18 mouse cellular contexts compared by ENCODE assay signal in genomic region chr4:65763823-65764222, GRCm38 (mm10).
DNase-seq lines count a peak whose midpoint lies in the region; ATAC-seq lines count a peak whose summit lies in the region.
"Had no signal": no experiment of that assay in that cellular context is flagged by ENCODE, and none has a peak within 500 bp of the region (broad histone marks: within the 10 kb centered on the region; RNA-seq: fewer than 3 reads in every experiment).

No protein-coding gene starts in this region.

- peak; percentile 39 for DNase-seq in cerebellum, adult 8-10 months
- no peak for DNase-seq in intestine, embryonic 14.5 days (ENCODE audit: low spot score)
- peak; percentile 21 for DNase-seq in brain, adult 2 months (ENCODE audit: low read depth, low spot score)
- DNase-seq in gastrocnemius, adult 8-10 months (ENCODE audit: low spot score in 2 of 2): no peak
- DNase-seq: adrenal gland, postnatal 10 days; gastrocnemius, adult 2 months; gastrocnemius, postnatal 36 days; heart, adult 11 months; heart, postnatal 10 days; heart, postnatal 4 days; kidney, adult 8-10 months had no signal

- H3K27me3 ChIP-seq in forebrain, embryonic 16.5 days (replicated peaks; ENCODE audit: control insufficient read depth, insufficient read depth, low read length): no peaks in the 10 kb centered on the region
- no peaks in the 10 kb centered on the region for H3K27me3 ChIP-seq in forebrain, embryonic 13.5 days
- no peaks in the 10 kb centered on the region for H3K27me3 ChIP-seq in intestine, embryonic 14.5 days (replicated peaks; ENCODE audit: control insufficient read depth, insufficient read depth, low read length)
- H3K27me3 ChIP-seq in intestine, embryonic 15.5 days (replicated peaks): no peaks in the 10 kb centered on the region
- H3K27me3 ChIP-seq: forebrain, embryonic 12.5 days had no signal

- no peaks in the 10 kb centered on the region for H3K36me3 ChIP-seq in forebrain, embryonic 16.5 days (ENCODE audit: control insufficient read depth, insufficient read depth)
- H3K36me3 ChIP-seq in forebrain, embryonic 13.5 days (ENCODE audit: poor library complexity, severe bottlenecking): no peaks in the 10 kb centered on the region
- H3K36me3 ChIP-seq in intestine, embryonic 14.5 days (ENCODE audit: control insufficient read depth, insufficient read depth, low read length): no peaks in the 10 kb centered on the region
- H3K36me3 ChIP-seq in intestine, embryonic 15.5 days: no peaks in the 10 kb centered on the region
- H3K36me3 ChIP-seq: forebrain, embryonic 12.5 days; heart, embryonic 10.5 days had no signal

- no peak overlapping the region for H3K27ac ChIP-seq in forebrain, embryonic 16.5 days (ENCODE audit: low read length)
- no peak overlapping the region for H3K27ac ChIP-seq in forebrain, embryonic 13.5 days
- no peak overlapping the region for H3K27ac ChIP-seq in intestine, embryonic 14.5 days (ENCODE audit: low read depth)
- H3K27ac ChIP-seq in intestine, embryonic 15.5 days: no peak overlapping the region
- H3K27ac ChIP-seq: forebrain, embryonic 12.5 days; gastrocnemius, adult 2 months; heart, embryonic 10.5 days had no signal

- ATAC-seq in cerebellum, adult (ENCODE audit: insufficient number of reproducible peaks, low FRiP score, low TSS enrichment): no peak
- 0 out of 2 replicates have a peak, but pooled peaks have one; percentile 31 for ATAC-seq in forebrain, embryonic 16.5 days
- no peak for ATAC-seq in forebrain, embryonic 13.5 days
- peak; percentile 40; the same call in 1 of the 2 replicates for ATAC-seq in intestine, embryonic 14.5 days (replicated peaks; ENCODE audit: low FRiP score, low TSS enrichment, low read depth)
- no peak for ATAC-seq in intestine, embryonic 15.5 days
- ATAC-seq: intestine, postnatal 0 days had no signal

- H3K4me3 ChIP-seq in forebrain, embryonic 16.5 days (replicated peaks; ENCODE audit: low read length): no peak overlapping the region
- H3K4me3 ChIP-seq in forebrain, embryonic 13.5 days: no peak overlapping the region
- H3K4me3 ChIP-seq in intestine, embryonic 14.5 days (ENCODE audit: low read depth, low read length): no peak overlapping the region
- no peak overlapping the region for H3K4me3 ChIP-seq in intestine, embryonic 15.5 days (replicated peaks)
- H3K4me3 ChIP-seq: forebrain, embryonic 12.5 days; gastrocnemius, adult 2 months; heart, embryonic 10.5 days had no signal

- WGBS in forebrain, embryonic 16.5 days: 80% methylated on average over 2 of the region's 2 CpGs
- 85% methylated on average over 2 of the region's 2 CpGs for WGBS in forebrain, embryonic 13.5 days
- 74% methylated on average over 2 of the region's 2 CpGs for WGBS in intestine, embryonic 14.5 days
- whole genome bisulfite sequencing in intestine, embryonic 15.5 days: 87% methylated on average over 2 of the region's 2 CpGs

- no peaks in the 10 kb centered on the region for H3K9me3 ChIP-seq in forebrain, embryonic 16.5 days (ENCODE audit: control insufficient read depth, low read length)
- no peaks in the 10 kb centered on the region for H3K9me3 ChIP-seq in forebrain, embryonic 13.5 days (replicated peaks)
- no peaks in the 10 kb centered on the region for H3K9me3 ChIP-seq in intestine, embryonic 14.5 days (ENCODE audit: control insufficient read depth, low read length)
- H3K9me3 ChIP-seq in intestine, embryonic 15.5 days: no peaks in the 10 kb centered on the region
- H3K9me3 ChIP-seq: forebrain, embryonic 12.5 days; heart, embryonic 10.5 days had no signal

- H3K4me1 ChIP-seq in forebrain, embryonic 16.5 days (replicated peaks; ENCODE audit: control insufficient read depth, insufficient read depth, low read length): 0 out of 2 replicates have a peak, but pooled peaks cover 2% of the 10 kb centered on the region
- no peaks in the 10 kb centered on the region for H3K4me1 ChIP-seq in forebrain, embryonic 13.5 days
- no peaks in the 10 kb centered on the region for H3K4me1 ChIP-seq in intestine, embryonic 14.5 days (replicated peaks; ENCODE audit: control insufficient read depth, insufficient read depth, low read length)
- no peaks in the 10 kb centered on the region for H3K4me1 ChIP-seq in intestine, embryonic 15.5 days (replicated peaks)
- H3K4me1 ChIP-seq: forebrain, embryonic 12.5 days; heart, embryonic 10.5 days had no signal

- no peak overlapping the region for H3K4me2 ChIP-seq in forebrain, embryonic 16.5 days (ENCODE audit: low read length)
- no peak overlapping the region for H3K4me2 ChIP-seq in forebrain, embryonic 13.5 days
- H3K4me2 ChIP-seq in intestine, embryonic 14.5 days (ENCODE audit: low read length): no peak overlapping the region
- no peak overlapping the region for H3K4me2 ChIP-seq in intestine, embryonic 15.5 days (replicated peaks)
- H3K4me2 ChIP-seq: forebrain, embryonic 12.5 days had no signal

- no peak overlapping the region for H3K9ac ChIP-seq in forebrain, embryonic 16.5 days (replicated peaks; ENCODE audit: low read depth, low read length)
- H3K9ac ChIP-seq in forebrain, embryonic 13.5 days: no peak overlapping the region
- H3K9ac ChIP-seq in intestine, embryonic 14.5 days (ENCODE audit: low read length): no peak overlapping the region
- no peak overlapping the region for H3K9ac ChIP-seq in intestine, embryonic 15.5 days
- H3K9ac ChIP-seq: forebrain, embryonic 12.5 days had no signal

Comparison
In these comparisons a context has a peak if more than half of its experiments do, and no peak if none do; other contexts are left out.
1. ATAC-seq: peak in forebrain, embryonic 16.5 days (single experiment) and intestine, embryonic 14.5 days (single experiment); none in cerebellum, adult (single experiment), forebrain, embryonic 13.5 days (single experiment) and intestine, embryonic 15.5 days (single experiment).
2. DNase-seq: peak in cerebellum, adult 8-10 months (single experiment) and brain, adult 2 months (single experiment); none in intestine, embryonic 14.5 days (single experiment) and gastrocnemius, adult 8-10 months (0 of 2).